Mouse (Mus musculus) heart, postnatal 4 days (tissue): Measurements from ENCODE around the gene Sgtb. TPM values are rescaled to one million over a fixed set of nuclear protein-coding genes. Genes with fewer than 3 reads are reported as not detected.

Experiments used
- DNase-seq: peaks from one replicate; pipeline ENCODE4 v3.0.0; 2021
- total RNA-seq, 2 experiments: library from RNA; stranded (reverse); gene quantifications; 2 replicates each; pipeline ENCODE4 v1.2.3; 2021

Sgtb gene
- total RNA-seq, 2 experiments from 2014 or later: 1.7 to 1.8 TPM

DNA sequence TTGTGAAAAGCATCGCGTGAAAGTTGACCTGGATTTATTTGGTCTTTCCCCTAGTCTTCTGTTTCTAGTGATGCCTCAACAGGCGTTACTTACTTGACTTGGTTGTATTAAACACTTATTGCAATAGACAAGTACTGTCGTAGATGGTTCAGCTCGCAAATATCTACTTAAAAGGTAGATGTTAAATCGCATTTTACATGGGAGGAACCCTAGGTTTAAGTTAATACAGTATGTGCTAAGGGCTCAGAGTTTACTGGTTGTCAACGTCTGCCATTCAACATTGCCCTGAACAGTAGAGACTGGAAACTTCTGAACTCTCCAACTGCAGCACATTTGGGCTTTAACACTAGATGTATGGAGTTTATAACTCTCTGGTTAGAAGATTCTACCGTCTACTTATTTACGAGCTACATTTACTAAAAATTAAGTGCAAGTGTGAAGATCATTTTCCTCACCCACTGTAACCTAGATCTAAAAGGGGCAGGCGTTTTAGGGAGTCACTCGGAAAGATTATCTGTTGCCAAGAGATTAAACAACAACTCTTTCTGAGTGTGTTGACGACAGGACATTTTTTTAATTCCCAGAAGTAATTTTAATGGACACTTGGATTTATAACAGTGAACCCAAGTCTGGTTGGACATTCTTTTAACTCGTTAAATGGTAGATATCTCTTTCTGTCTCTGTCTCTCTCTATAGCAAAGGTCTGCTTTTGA lies 69.8 kb downstream of the Sgtb start:
- DNase-seq: no peak

DNA sequence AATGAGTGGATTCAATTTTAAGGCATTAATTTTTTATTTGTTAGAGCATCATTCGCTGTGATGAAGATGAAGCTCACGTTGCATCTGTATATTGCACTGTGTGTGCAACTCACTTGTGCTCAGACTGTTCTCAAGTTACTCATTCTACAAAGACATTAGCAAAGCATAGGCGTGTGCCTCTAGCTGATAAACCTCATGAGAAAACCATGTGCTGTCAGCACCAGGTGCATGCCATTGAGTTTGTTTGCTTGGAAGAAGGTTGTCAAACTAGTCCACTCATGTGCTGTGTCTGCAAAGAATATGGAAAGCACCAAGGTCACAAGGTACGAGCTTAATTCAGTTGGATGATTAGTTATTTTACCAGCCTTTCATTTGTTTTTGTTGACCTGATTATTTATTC lies 77.8 kb downstream of the Sgtb start:
- DNase-seq: no peak

Other genes with a start within 250 kb of the Sgtb start
- 10 to 100 TPM; 82.6 to 85.9 TPM for gene Erbin, start 189.2 kb upstream of the Sgtb start, total RNA-seq
- gene Nln, start 127 bp upstream of the Sgtb start, total RNA-seq: 10 to 100 TPM; 27.2 to 30.4 TPM
- 10 to 100 TPM; 35.3 to 35.8 TPM for gene Trappc13, start 68.7 kb downstream of the Sgtb start, total RNA-seq
- gene Trim23, start 69.1 kb downstream of the Sgtb start, total RNA-seq: 10 to 100 TPM; 17.8 to 19.9 TPM
- 10 to 100 TPM; 10.2 to 13.5 TPM for gene Cenpk, start 118.9 kb downstream of the Sgtb start, total RNA-seq
- gene Ppwd1, start 119.1 kb downstream of the Sgtb start, total RNA-seq: 10 to 100 TPM; 10.2 to 11.6 TPM
- gene Adamts6, start 178.1 kb downstream of the Sgtb start, total RNA-seq: 10 to 100 TPM; 19.9 to 21.8 TPM